Mouse (Mus musculus) WW6 (cell line): ENCODE measurements around the gene Gm37240.

ENCODE experiments used
- DNase-seq: peaks from one replicate; pipeline ENCODE4 v3.0.0-alpha.2; 2013; ENCODE audit warnings: low read depth, low spot score

Gm37240 gene

GRCm38 (mm10) chr3:85749348-85749747 is 138.0 kb downstream of the Gm37240 start:
- no peak for DNase-seq

- DNase-seq: no peak
Observed at GRCm38 (mm10) chr3:85748863-85749262, 138.5 kb downstream of the Gm37240 start.

GRCm38 (mm10) chr3:85746116-85746515 is 141.2 kb downstream of the Gm37240 start:
- no peak for DNase-seq

- DNase-seq: no peak
Observed at GRCm38 (mm10) chr3:85741767-85742166, 145.6 kb downstream of the Gm37240 start.

GRCm38 (mm10) chr3:85738591-85738990 is 148.7 kb downstream of the Gm37240 start:
- no peak for DNase-seq

DNA sequence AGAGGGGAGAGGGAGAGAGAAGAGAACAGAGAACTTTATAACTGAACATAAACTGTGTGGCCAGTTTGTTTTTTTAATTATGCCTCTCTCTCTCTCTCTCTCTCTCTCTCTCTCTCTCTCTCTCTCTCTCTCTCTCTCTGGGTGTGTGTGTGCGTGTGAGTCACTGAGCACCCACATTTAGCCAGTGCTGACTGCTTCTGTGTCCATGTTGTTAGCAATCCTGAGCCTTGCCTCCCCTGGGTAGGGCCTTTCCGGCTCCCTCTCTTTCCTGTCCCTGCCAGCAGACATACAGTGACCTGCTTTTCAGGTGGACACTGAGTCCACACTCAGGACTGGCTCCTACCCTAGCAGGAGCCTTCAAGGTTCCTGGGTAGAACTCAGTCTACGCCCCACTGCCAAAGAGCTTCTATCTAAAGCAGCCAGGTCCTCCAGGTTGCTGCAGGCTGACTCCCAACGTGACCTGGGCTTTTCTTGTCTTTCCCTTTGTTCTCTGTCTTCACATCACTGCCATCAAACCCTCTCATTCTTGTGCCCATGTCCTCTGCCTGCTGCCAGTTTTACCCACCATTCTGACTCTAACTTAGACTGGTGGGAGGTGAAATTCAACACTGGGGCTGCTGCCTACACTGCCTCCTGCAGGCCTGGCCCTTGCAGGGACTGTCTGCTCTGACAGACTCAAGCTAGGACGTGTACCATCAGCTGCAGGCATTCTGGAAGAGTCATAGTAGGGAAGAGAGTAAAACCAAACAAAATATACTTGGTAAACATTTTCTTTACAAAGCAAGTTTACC is 153.2 kb downstream of the Gm37240 start:
- no peak for DNase-seq

GRCm38 (mm10) chr3:85727171-85727570 is 160.1 kb downstream of the Gm37240 start:
- DNase-seq: no peak

DNA sequence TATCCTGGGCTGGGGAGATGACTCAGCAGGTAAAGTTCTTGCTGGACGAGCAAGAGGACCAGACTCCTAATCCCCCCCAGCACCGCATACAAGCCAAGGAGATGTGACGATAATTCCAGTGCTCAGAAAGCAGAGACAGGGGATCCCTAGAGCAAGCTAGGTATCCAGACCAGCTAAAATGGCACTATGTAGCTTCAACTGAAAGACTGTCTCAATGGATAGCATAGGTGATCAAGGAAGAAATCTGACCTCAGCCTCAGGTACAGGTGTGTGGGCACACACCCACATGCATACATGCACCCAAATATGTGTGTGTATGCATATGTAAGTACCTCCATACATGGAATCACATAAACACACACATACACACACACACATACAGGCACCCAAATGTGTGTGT is 161.3 kb downstream of the Gm37240 start:
- no peak for DNase-seq

DNA sequence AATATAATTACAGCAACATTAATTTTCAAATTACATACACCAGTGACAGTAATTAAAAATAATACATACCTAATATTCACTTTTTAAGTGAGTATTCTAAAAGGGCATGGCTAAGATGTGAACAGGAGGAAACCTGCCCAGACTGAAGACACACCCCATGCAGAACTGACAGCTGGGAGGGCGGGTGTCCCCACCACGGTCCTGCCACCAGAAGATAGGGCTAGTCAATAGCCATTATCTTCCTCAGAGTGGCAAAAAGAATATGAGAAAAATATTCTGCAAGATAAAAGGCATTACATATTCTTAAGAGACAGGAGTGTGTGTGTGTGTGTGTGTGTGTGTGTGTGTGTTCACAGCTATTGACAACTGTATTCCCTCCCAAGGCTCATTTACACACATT is 162.2 kb downstream of the Gm37240 start:
- no peak for DNase-seq

- DNase-seq: no peak
Observed at GRCm38 (mm10) chr3:85722581-85722980, 164.7 kb downstream of the Gm37240 start.

DNA sequence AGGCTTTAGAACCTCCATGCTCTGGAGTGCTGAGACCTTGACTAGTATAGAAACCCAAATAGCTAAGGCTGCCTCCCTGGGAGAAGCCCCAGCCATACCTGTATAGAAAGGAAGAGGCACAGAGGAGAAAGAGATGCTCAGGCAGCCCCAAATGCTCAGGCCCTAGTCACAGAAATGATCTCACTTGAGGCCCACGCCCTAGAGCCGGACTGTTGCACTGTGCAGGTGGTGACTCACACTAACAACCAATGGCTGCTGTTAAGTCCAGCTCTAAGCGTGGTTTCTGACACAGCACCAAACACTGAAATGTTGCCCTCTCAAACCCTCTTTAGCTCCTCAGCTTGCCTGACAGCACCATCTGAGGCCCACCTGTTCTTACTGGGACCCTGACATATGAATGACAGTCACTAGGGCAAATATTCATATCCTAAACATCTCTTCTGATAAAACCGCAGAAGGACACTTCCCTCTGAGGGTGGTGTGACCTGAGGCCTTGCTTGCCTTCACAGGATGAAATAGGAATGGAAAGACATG is 171.5 kb downstream of the Gm37240 start:
- no peak for DNase-seq

- DNase-seq: no peak
Observed at GRCm38 (mm10) chr3:85713936-85714709, 173.2 kb downstream of the Gm37240 start.

- DNase-seq: no peak
Observed at GRCm38 (mm10) chr3:85710695-85711094, 176.6 kb downstream of the Gm37240 start.

GRCm38 (mm10) chr3:85707421-85707820 is 179.9 kb downstream of the Gm37240 start:
- DNase-seq: peak; percentile 33

- DNase-seq: no peak
Observed at GRCm38 (mm10) chr3:85703141-85703882, 184.0 kb downstream of the Gm37240 start.

- DNase-seq: no peak
Observed at GRCm38 (mm10) chr3:85698496-85698895, 188.8 kb downstream of the Gm37240 start.

DNA sequence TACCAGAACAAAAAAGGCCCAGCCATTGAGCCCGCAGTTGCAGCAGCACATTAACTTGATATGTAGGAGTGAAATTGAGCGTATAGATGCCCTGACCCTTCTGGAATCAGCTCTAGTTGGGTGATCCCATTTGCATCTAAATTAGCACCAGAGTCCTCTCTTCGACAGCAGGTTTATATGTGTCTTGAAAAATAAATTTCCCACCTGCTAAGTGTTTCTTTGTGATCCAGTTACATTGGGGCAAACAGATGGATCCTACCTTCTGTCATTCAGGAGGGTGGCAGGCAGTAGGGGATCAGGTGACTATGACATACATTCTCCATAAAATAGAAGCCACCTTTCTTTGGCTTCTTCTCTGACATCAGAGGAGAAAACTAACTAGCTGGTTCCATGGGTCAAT is 192.3 kb downstream of the Gm37240 start:
- no peak for DNase-seq

- DNase-seq: no peak
Observed at GRCm38 (mm10) chr3:85693013-85693412, 194.3 kb downstream of the Gm37240 start.

DNA sequence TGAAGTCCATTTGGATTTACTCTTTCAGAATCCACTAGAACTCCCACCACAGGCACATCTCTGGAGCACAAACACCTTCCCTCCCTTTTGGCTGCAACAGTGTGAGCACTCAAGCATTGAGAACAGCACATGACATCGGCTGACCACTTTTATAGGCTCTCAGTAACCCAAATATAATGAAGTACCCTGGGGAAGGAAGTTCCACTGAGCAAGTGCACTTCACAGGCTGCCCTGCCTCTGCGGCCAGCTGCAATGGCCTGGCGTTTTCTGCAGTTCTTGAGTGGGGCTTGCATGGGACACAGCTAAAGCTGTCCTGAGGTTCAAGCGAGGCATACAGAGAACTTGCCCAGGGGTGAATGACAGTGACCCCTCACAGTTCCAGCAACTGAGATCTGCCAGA is 196.2 kb downstream of the Gm37240 start:
- DNase-seq: no peak

- DNase-seq: no peak
Observed at GRCm38 (mm10) chr3:85688341-85688740, 199.0 kb downstream of the Gm37240 start.

DNA sequence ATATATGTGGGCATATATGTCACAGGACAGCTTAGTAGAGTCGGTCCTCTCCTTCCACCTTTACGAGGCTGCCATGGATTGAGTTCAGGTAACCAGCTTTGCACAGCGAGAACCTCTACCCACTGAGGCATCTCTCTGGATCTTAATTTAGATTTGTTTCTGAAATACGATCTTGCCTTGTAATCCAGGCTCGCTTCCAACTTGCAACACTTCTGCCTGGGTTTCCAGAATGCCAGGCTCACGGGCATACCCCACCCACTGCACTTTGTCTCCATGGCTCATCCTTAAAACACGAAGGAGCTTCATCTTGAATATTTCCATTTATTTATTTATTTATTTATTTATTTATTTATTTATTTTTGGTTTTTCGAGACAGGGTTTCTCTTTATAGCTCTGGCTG is 202.0 kb downstream of the Gm37240 start:
- no peak for DNase-seq

DNA sequence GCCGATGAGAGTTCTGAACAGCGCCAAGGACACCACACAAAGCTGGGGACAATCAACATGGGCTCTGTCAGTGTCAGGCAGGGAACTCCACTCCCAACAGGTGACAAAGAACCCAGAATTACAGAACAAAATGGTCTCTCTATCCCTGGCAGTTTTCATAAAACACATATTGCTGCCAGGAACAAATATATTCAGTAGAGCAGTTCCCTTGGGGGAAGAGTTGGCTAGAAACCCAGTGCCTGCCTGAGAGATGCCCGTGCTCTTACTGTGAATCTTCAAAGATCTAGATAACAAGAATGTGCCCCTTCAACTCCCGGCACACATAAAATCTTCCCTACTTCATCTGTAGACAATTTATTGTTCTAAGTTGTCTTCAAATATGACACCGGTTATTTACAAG is 203.7 kb downstream of the Gm37240 start:
- no peak for DNase-seq
